Mouse (Mus musculus): Measurements from ENCODE around the gene Gm5169. TPM values are rescaled to one million over a fixed set of nuclear protein-coding genes. Genes with fewer than 3 reads are reported as not detected.
"Not testable (repeated sequence)": the region's sequence is repeated elsewhere in the genome, so short reads cannot be mapped to it uniquely, and the experiment has no call there.

The Gm5169 gene
- total RNA-seq (2015; ENCODE audit: low replicate concordance) (not detected in 2 replicates), total RNA-seq (2017; ENCODE audit: low replicate concordance) (not detected in 2 replicates)

DNA sequence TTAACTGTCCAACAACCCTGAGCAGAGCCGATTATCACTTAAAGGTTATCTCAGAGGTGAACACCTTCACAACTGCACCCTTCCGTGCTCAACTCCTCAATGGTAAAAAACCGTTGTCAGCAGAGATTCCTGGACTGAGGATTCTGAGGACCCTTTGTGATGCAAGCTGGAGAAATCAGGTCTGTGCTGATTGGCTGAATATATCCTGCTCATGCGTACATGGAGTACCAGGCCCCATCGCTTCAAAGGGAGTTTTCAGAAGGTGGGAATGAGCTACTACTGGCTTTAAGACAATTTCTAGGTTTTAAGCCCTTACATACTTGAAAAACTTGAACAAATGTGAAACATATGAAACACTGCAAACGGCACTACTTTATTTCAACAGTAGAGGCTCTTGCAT, at the start of gene Gm5169:
Gm5169 (minus strand) TSS at position 101 of the 400 bp plus-strand sequence.
- ATAC-seq (replicated peaks; ENCODE audit: low FRiP score, poor library complexity, severe bottlenecking), result not testable (repeated sequence)

DNA sequence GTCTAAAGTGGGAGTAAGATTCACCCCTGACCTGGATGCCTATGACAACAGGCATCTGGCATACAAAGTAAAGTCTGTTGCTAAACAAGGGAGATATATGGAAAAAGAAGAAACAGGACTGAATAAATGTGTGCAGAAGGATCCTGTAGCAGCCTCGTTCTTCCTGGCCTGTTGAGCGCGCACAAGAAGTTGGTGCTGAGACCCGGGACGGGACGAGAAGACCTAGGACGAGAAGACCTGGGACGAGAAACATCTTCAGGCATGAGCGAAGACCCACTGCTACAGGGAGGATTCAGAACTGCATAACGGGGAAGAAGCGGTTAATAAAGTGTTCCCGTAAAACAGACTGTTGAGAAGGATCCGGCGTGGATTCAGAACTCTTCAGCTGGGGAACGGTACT, 46.2 kb upstream of the Gm5169 start:
- not testable (repeated sequence) for ATAC-seq (replicated peaks; ENCODE audit: low FRiP score, poor library complexity, severe bottlenecking)
